Mouse (Mus musculus) MEL (cell line): ENCODE measurements at regions not wholly inside any gene's neighbourhood (a gene's known extent, or its start where the extent isn't known, plus 50 kb on each side); places are given as distances from the start of the nearest gene placed in this dataset.
A peak's percentile ranks its signal among the peaks of the same experiment; 100 is the strongest.

Source experiments
- DNase-seq: peaks from one replicate; pipeline ENCODE4 v3.0.0; 2011; ENCODE audit warnings: low read depth, low spot score
- H3K27ac ChIP-seq: 2 replicates; pipeline ENCODE4 v1.5.1; 2012; ENCODE audit warnings: low read depth, mild to moderate bottlenecking, control low read depth, low read length, moderate library complexity; ENCODE audit not compliant: control insufficient read depth
- H3K27me3 ChIP-seq, 2 experiments: fragments of 150-350 bp in 1 of 2; sonication (generic) in 1 of 2; 2 replicates each; pipeline ENCODE4 v1.6.1; 2012; ENCODE audit warnings: low read length in 2 of 2, mild to moderate bottlenecking in 2 of 2, improper control_type of control experiment in 1 of 2, moderate library complexity in 1 of 2; ENCODE audit not compliant: insufficient read depth in 2 of 2, control insufficient read depth in 1 of 2
- H3K36me3 ChIP-seq, 2 experiments: 2 replicates each; pipeline ENCODE4 v1.6.1; 2012 to 2014; ENCODE audit warnings: low read length in 2 of 2, improper control_type of control experiment in 1 of 2, inconsistent platforms in 1 of 2, mild to moderate bottlenecking in 1 of 2; ENCODE audit not compliant: insufficient read depth in 2 of 2, control insufficient read depth in 1 of 2
- H3K4me1 ChIP-seq, 2 experiments: fragments of 150-350 bp in 1 of 2; sonication (generic) in 1 of 2; 2 replicates each; pipeline ENCODE4 v1.6.1; 2012; ENCODE audit warnings: low read length in 2 of 2, improper control_type of control experiment in 1 of 2, mild to moderate bottlenecking in 1 of 2; ENCODE audit not compliant: insufficient read depth in 2 of 2, control insufficient read depth in 1 of 2
- H3K4me3 ChIP-seq, 2 experiments: fragments of 150-350 bp in 1 of 2; sonication (generic) in 1 of 2; 2 replicates each; pipeline ENCODE4 v1.5.1; 2012; ENCODE audit warnings: low read depth in 2 of 2, low read length in 2 of 2, mild to moderate bottlenecking in 2 of 2, moderate library complexity in 2 of 2, control low read depth in 1 of 2, improper control_type of control experiment in 1 of 2; ENCODE audit not compliant: control insufficient read depth in 1 of 2, insufficient read depth in 1 of 2
- H3K79me2 ChIP-seq: 2 replicates; pipeline ENCODE4 v1.6.1; 2012; ENCODE audit warnings: mild to moderate bottlenecking, low read length, moderate library complexity; ENCODE audit not compliant: control insufficient read depth, poor library complexity, insufficient read depth
- H3K9ac ChIP-seq: 2 replicates; pipeline ENCODE4 v1.6.1; 2012; ENCODE audit warnings: low read depth, mild to moderate bottlenecking, control low read depth, low read length, moderate library complexity; ENCODE audit not compliant: control insufficient read depth, poor library complexity, severe bottlenecking
- H3K9me3 ChIP-seq: fragments of 150-350 bp; sonication (generic); replicated peaks from 2 replicates; pipeline ENCODE4 v1.6.1; 2012; ENCODE audit warnings: mild to moderate bottlenecking, low read length, improper control_type of control experiment, moderate library complexity; ENCODE audit not compliant: insufficient read depth
- BHLHE40 ChIP-seq: IDR thresholded peaks from 2 replicates; pipeline ENCODE4 v1.6.1; 2012; ENCODE audit warnings: low read depth, mild to moderate bottlenecking, inconsistent platforms, low read length, improper control_type of control experiment, borderline replicate concordance
- CHD1 ChIP-seq: IDR thresholded peaks from 2 replicates; pipeline ENCODE4 v1.6.1; 2012; ENCODE audit warnings: low read depth, mild to moderate bottlenecking, inconsistent platforms, low read length, improper control_type of control experiment
- E2F4 ChIP-seq: IDR thresholded peaks from 2 replicates; pipeline ENCODE4 v1.6.1; 2011; ENCODE audit warnings: low read depth, low read length, improper control_type of control experiment, borderline replicate concordance
- EP300 ChIP-seq, 2 experiments: IDR thresholded peaks; 2 replicates each; pipeline ENCODE4 v1.6.1; 2011; ENCODE audit warnings: improper control_type of control experiment in 2 of 2, low read length in 2 of 2, low read depth in 1 of 2, mild to moderate bottlenecking in 1 of 2
- GABPA ChIP-seq: IDR thresholded peaks from 2 replicates; pipeline ENCODE4 v1.6.1; 2012; ENCODE audit warnings: low read depth, mild to moderate bottlenecking, inconsistent platforms, low read length, improper control_type of control experiment, moderate library complexity
- GATA1 ChIP-seq: IDR thresholded peaks from 2 replicates; pipeline ENCODE4 v1.6.1; 2011; ENCODE audit warnings: low read depth, low read length, improper control_type of control experiment
- HCFC1 ChIP-seq: IDR thresholded peaks from 2 replicates; pipeline ENCODE4 v1.6.1; 2012; ENCODE audit warnings: low read depth, mild to moderate bottlenecking, inconsistent platforms, low read length, improper control_type of control experiment, moderate library complexity
- KAT2A ChIP-seq: conservative IDR thresholded peaks from 2 replicates; pipeline ENCODE4 v1.6.1; 2012; ENCODE audit warnings: low read depth, low read length, improper control_type of control experiment, inconsistent platforms
- MAFK ChIP-seq: IDR thresholded peaks from 2 replicates; pipeline ENCODE4 v1.6.1; 2011; ENCODE audit warnings: low read depth, mild to moderate bottlenecking, low read length, improper control_type of control experiment, borderline replicate concordance
- MAX ChIP-seq: IDR thresholded peaks from 2 replicates; pipeline ENCODE4 v1.6.1; 2011; ENCODE audit warnings: low read length, improper control_type of control experiment
- MAZ ChIP-seq: IDR thresholded peaks from 2 replicates; pipeline ENCODE4 v1.6.1; 2012; ENCODE audit warnings: low read depth, mild to moderate bottlenecking, inconsistent platforms, low read length, improper control_type of control experiment
- MEF2A ChIP-seq: IDR thresholded peaks from 2 replicates; pipeline ENCODE4 v1.6.1; 2014; ENCODE audit warnings: low read depth, mild to moderate bottlenecking, inconsistent platforms, low read length, improper control_type of control experiment; ENCODE audit not compliant: poor library complexity, insufficient replicate concordance, severe bottlenecking; ENCODE audit errors: extremely low read depth
- MYC ChIP-seq: IDR thresholded peaks from 2 replicates; pipeline ENCODE4 v1.6.1; 2011; ENCODE audit warnings: low read depth, mild to moderate bottlenecking, low read length, improper control_type of control experiment, moderate library complexity
- NELFE ChIP-seq: IDR thresholded peaks from 2 replicates; pipeline ENCODE4 v1.6.1; 2011; ENCODE audit warnings: low read depth, low read length, improper control_type of control experiment
- POLR2AphosphoS2 ChIP-seq: IDR thresholded peaks from 2 replicates; pipeline ENCODE4 v1.6.1; 2011; ENCODE audit warnings: low read length, improper control_type of control experiment
- POLR2AphosphoS5 ChIP-seq: IDR thresholded peaks from 2 replicates; pipeline ENCODE4 v1.6.1; 2012; ENCODE audit warnings: low read depth, borderline replicate concordance, mild to moderate bottlenecking, inconsistent platforms, low read length, moderate library complexity, mixed read lengths
- RCOR1 ChIP-seq: IDR thresholded peaks from 2 replicates; pipeline ENCODE4 v1.6.1; 2012; ENCODE audit warnings: low read depth, mild to moderate bottlenecking, inconsistent platforms, low read length, improper control_type of control experiment
- SMC3 ChIP-seq: IDR thresholded peaks from 2 replicates; pipeline ENCODE4 v1.6.1; 2011; ENCODE audit warnings: low read depth, low read length, improper control_type of control experiment
- TAL1 ChIP-seq: IDR thresholded peaks from 2 replicates; pipeline ENCODE4 v1.6.1; 2012; ENCODE audit warnings: mild to moderate bottlenecking, inconsistent platforms, low read length, moderate library complexity, mixed read lengths
- TCF12 ChIP-seq: IDR thresholded peaks from 2 replicates; pipeline ENCODE4 v1.6.1; 2014; ENCODE audit warnings: low read depth, mild to moderate bottlenecking, inconsistent platforms, low read length, improper control_type of control experiment, moderate library complexity
- UBTF ChIP-seq: IDR thresholded peaks from 2 replicates; pipeline ENCODE4 v1.6.1; 2012; ENCODE audit warnings: low read depth, mild to moderate bottlenecking, inconsistent platforms, low read length, improper control_type of control experiment, moderate library complexity, borderline replicate concordance; ENCODE audit not compliant: insufficient read depth
- ZKSCAN1 ChIP-seq: IDR thresholded peaks from 2 replicates; pipeline ENCODE4 v1.6.1; 2012; ENCODE audit warnings: low read depth, mild to moderate bottlenecking, inconsistent platforms, low read length, improper control_type of control experiment, moderate library complexity

DNA sequence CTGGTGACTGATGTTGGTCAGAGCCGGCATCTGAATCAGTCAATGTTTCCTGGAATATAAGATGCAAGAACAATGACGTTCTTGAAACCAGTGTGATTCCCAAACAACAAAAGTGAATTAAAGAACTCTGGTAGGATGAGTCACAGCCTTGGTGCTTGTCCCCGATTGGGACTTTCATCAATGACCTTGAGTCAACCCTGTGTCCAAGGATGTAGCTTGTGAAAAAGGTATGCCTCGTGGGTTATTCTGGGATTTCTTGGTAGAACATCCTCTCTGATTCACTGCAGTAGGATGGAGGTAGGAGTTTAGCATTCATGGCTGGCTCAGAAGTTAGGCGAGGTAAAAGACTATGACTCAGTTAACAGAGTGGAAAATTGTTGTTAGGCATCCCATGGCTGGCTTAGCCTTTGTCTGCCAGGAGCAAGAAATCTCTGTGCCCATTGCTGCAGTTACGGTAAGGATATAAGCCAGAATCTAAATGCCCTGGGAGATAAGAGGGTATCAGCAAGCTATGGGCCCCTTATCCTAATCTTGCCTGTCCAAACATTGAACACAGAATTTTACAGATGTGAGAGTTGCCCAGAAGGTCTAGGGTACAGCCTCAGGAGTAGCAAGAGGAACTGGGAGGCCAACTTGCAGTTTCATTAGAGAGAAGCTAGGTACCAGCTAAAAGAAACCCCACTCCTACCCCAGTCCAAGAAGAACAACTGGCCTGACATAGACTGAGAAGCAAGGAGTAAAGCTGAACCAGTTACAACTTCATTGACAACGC lies 55.9 kb upstream of the Ralgps2 start:
- H3K27me3 ChIP-seq: no peaks in the 10 kb centered on the region
- H3K79me2 ChIP-seq: no peaks in the 10 kb centered on the region
- H3K36me3 ChIP-seq: peaks cover 0 to 13% of the 10 kb centered on the region in 2 experiments; a peak in 2 of 4 replicates
- H3K9me3 ChIP-seq: no peaks in the 10 kb centered on the region
- H3K4me3 ChIP-seq: no peak overlapping the region
- H3K27ac ChIP-seq: no peak overlapping the region
- H3K9ac ChIP-seq: no peak overlapping the region
- TF ChIP-seq KAT2A: no peak
- TF ChIP-seq MYC: no peak
- TF ChIP-seq CHD1: no peak
- TF ChIP-seq E2F4: no peak
- peak; percentile 33 to 48; a peak in 3 of 4 replicates for TF ChIP-seq EP300 (IDR thresholded peaks at IDR 0.05; ENCODE audit: low read depth in 1 of 2, low read length in 2 of 2)
- peak; percentile 70 for TF ChIP-seq TCF12
- no peak for TF ChIP-seq MAFK
- peak; percentile 50; the same call in 1 of the 2 replicates for TF ChIP-seq GATA1
- H3K4me1 ChIP-seq: peaks cover 8 to 21% of the 10 kb centered on the region in 2 experiments
- no peak for DNase-seq

DNA sequence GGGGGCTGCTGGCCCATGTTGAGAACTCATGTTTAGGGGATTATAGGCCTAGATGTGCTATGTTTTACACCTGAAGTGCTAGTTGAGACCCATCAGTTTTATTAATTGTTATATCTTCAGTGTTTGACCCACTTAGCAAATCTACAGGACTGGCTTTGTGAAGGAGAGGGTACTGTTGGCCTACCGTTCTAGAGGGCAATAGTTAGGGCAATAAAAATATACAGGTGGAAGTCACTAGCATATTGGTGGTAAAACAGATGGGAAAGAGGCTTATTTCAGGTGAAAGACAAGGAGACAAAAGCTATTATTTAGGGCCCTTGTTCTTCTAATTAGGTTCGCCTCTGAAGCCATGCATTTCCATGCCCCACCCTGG lies 55.2 kb upstream of the Ralgps2 start:
- peaks cover 8 to 21% of the 10 kb centered on the region in 2 experiments for H3K4me1 ChIP-seq
- H3K27ac ChIP-seq: no peak overlapping the region
- no peak for DNase-seq
- H3K36me3 ChIP-seq: peaks cover 0 to 13% of the 10 kb centered on the region in 2 experiments; a peak in 2 of 4 replicates
- TF ChIP-seq TCF12 (no peak), RCOR1 (no peak), HCFC1 (no peak), TAL1 (no peak), GABPA (no peak), ZKSCAN1 (no peak), POLR2AphosphoS2 (no peak), SMC3 (no peak), BHLHE40 (no peak), POLR2AphosphoS5 (no peak), UBTF (no peak), MAZ (no peak), MEF2A (no peak), MAX (no peak), EP300 (IDR thresholded peaks at IDR 0.05; ENCODE audit: low read depth in 1 of 2, low read length in 2 of 2) (no peak), NELFE (no peak)
- H3K9me3 ChIP-seq: no peaks in the 10 kb centered on the region
- no peak overlapping the region for H3K9ac ChIP-seq
- no peaks in the 10 kb centered on the region for H3K79me2 ChIP-seq
- no peak overlapping the region for H3K4me3 ChIP-seq
- H3K27me3 ChIP-seq: no peaks in the 10 kb centered on the region
